Mouse (Mus musculus) liver, embryonic 14 days (tissue): Measurements from ENCODE around the gene Tut7. TPM values are rescaled to one million over a fixed set of nuclear protein-coding genes. Genes with fewer than 3 reads are reported as not detected.

Experiments used
- polyA plus RNA-seq: library from polyadenylated mRNA; depleted of rRNA; stranded (reverse); fragments of >200 nt; gene quantifications from 2 replicates; pipeline ENCODE4 v1.2.3, GENCODE M21; 2012; rRNA removed

The Tut7 gene
- 38.1 and 43.2 TPM in 2 replicates for polyA plus RNA-seq

DNA sequence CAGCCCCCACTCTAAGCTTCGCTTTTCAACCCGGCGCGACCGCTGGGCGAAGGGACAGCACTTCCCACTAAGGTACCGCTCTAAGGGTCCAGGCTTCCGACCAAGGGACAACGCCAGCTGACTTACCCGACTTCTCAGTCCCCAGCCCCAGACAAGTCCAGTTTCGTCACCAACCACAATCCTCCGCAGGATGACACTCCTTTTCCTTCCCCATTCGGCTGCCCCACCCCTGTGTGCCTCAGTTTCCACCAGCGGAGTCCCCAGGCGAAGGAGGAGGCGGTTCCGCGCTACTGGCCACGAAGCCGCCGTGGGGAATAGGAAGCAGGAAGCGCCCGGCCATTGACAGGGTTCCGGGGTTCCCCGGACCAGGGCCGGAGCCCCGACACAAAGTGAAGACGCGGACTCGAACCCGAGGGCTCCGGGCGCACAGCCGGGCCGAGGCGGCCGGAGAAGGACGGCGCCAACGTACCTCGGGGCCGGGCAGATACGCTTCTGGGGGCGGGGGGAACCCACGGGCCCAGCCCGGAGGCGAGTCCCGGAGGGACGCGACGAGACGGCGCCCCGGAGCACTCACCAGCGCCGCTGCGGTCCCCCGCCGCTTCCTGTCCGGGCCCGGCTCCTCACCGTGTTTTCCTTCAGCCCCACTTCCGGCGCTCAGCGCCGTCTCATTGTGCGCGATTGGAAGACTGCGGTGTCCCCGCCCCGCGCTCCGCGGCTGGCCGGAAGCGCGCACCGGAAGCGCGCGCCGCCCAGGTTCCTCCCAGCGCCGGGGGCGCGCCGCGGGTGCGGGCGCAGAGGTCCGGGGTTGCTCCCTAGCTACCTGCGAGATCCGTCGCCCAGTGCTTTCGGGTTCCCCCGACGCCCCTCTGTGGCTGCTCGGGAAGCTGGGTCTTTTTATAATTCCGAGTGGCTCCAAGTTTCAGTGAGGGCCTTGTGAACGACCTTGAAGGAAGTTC lies at the start of gene Tut7:
Gene Tut7, minus strand, starts transcription at position 641 of the 956 bp plus-strand sequence.

DNA sequence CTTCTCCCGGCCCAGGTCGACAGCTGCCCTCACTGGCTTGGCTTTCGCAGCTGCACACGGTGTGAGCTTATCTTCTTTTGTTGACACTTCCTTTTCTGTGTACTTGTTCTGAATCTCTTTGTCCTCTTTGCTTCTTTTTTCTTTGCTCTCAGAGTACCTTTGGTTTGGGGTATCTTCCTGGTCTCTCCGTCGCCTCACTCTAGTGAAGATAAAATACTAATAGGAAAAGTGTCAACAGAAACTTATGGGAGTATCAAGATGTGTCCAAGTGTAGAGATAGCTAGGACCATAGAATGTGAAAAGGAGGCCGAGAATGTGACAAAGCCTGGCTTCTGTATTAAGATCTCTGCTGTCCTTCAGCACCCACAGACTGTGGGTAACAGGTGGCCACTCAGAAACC lies 40.8 kb downstream of the Tut7 start, which contains the start of gene Gm49354:
Gene Gm49354, minus strand, starts transcription at position 101 of the 400 bp plus-strand sequence.

DNA sequence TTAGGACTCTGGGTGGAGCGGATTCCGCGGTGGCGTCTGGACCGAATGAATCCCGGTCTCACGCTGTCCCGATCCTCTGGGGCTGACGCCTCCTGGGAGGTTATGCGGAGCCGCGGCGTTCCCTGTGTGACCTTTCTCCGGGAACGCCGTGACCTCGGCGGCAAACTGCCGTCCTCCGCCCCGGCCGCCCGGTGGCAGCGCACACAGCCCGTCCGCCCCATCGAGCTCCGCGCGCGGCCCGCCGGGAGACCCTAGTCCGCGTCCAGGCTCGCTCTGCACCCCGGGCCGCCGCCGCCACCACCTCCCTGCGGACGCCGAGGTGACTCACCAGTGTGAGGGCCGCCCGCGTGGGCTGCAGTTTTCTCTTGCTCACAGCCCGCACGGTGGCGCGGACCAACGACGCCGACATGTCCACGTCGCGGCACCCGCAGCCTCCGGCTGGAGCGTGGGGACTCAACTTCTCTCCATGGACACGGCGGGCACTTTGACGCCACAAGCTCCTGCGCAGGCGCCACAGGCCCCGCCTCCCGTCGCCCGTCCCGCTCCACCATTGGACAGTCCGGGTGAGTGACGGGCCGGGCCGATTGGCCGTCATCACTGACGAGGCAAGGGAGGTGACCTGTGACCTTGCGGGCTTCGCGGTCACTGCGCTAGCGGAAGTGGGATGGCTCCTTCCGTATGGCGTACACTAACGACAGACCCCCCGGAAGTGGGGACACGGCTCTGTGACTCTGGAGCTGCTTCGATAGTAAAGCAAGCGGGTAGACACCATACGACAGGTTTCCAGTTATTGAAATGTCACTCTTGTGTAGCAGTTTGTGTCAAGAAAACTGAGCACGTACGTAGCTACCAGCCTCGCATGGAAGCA lies 53.4 kb downstream of the Tut7 start, which contains the start of gene Isca1:
Gene Isca1, minus strand, starts transcription at position 515 of the 868 bp plus-strand sequence.

DNA sequence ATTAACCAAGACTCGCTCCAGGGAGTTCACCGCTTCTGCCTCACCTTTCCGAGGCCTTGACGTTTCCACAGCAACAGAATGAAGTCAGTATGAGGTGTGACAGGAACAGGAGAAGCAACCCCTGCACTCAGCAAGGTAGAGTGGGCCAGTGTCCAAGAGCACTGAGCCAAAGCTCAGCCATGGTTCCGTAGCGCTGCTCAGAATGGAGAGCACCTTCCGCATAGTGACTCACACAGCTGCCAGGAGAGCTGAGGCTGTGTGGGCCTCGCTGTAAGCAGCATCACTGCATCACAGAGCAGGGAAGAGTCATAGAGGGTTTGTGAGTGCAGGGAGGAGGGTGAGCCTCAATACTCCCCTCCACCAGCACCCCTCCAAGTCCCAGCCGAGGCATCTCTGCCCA lies 76.2 kb downstream of the Tut7 start, which contains the start of gene 1700014D04Rik:
Gene 1700014D04Rik, minus strand, starts transcription at position 42 of the 400 bp plus-strand sequence.

DNA sequence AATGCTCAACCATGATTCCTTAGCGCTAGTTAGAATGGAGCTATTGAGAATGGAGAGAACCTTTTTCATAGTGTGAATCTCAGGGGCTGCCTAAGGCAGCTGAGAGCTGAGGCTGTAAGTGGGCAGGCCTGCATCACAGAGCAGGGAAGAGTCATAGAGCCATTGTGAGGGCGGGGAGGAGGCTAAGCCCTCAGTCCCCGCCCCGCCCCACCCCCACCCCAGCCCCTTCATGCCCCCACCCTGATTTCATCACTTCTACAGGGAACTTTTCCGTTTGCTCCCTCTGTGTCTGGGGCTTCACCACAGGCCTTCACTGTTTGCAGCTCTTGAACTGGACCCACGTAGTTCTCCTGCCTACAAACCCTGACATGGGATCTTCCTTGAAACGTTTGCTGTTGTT lies 91.3 kb downstream of the Tut7 start, which contains the start of gene Spata31d1d:
Gene Spata31d1d, minus strand, starts transcription at position 101 of the 400 bp plus-strand sequence.

Other genes with a start within 250 kb of the Tut7 start
- gene Agtpbp1, start 237.9 kb downstream of the Tut7 start, polyA plus RNA-seq: 4.4 and 4.8 TPM in 2 replicates
- gene Naa35, start 237.9 kb downstream of the Tut7 start, polyA plus RNA-seq: 15.2 and 15.7 TPM in 2 replicates
- 26.8 and 27.5 TPM in 2 replicates for gene Golm1, start 147.3 kb downstream of the Tut7 start, polyA plus RNA-seq
- gene 4921517D22Rik, start 129.0 kb downstream of the Tut7 start, polyA plus RNA-seq: not detected in 2 replicates
- gene Spata31d1a, start 112.8 kb downstream of the Tut7 start, polyA plus RNA-seq: 0.01 TPM in 1 of 2 replicates, not detected in the other
- not detected in 2 replicates for gene Spata31d1b, start 110.9 kb downstream of the Tut7 start, polyA plus RNA-seq
- not detected in 2 replicates for gene Spata31d1d, start 91.4 kb downstream of the Tut7 start, polyA plus RNA-seq
- gene 1700014D04Rik, start 76.4 kb downstream of the Tut7 start, polyA plus RNA-seq: 0.05 TPM in 1 of 2 replicates, not detected in the other
- gene Isca1, start 53.3 kb downstream of the Tut7 start, polyA plus RNA-seq: 119 and 144 TPM in 2 replicates
- gene Gm49354, start 40.9 kb downstream of the Tut7 start, polyA plus RNA-seq: 0.31 and 0.68 TPM in 2 replicates